Mouse (Mus musculus) stomach, embryonic 16.5 days (tissue): ENCODE data around the gene Fancd2. TPM values are rescaled to one million over a fixed set of nuclear protein-coding genes. Genes with fewer than 3 reads are reported as not detected.

Experiments used
- ATAC-seq: fragments of 200-750 bp; cut with Nextera tagmentation; 2 replicates; pipeline ENCODE4 v1.8.0; 2017; ENCODE audit warnings: moderate number of reproducible peaks, moderate TSS enrichment; ENCODE audit not compliant: insufficient read depth, low FRiP score
- H3K27ac ChIP-seq: fragments of 300-500 bp; sonication (generic); 2 replicates; pipeline ENCODE4 v1.5.1; 2014; ENCODE audit warnings: low read length
- H3K27me3 ChIP-seq: fragments of 300-500 bp; sonication (generic); 2 replicates; pipeline ENCODE4 v1.6.1; 2014; ENCODE audit warnings: low read length, control low read depth, mixed read lengths; ENCODE audit not compliant: control insufficient read depth, insufficient read depth
- H3K36me3 ChIP-seq: fragments of 300-500 bp; sonication (generic); 2 replicates; pipeline ENCODE4 v1.6.1; 2014; ENCODE audit warnings: low read length; ENCODE audit not compliant: control insufficient read depth, insufficient read depth
- H3K4me1 ChIP-seq: fragments of 300-500 bp; sonication (generic); 2 replicates; pipeline ENCODE4 v1.6.1; 2014; ENCODE audit warnings: low read length, control low read depth, mixed read lengths; ENCODE audit not compliant: control insufficient read depth, insufficient read depth
- H3K4me2 ChIP-seq: fragments of 300-500 bp; sonication (generic); 2 replicates; pipeline ENCODE4 v1.6.1; 2014; ENCODE audit warnings: low read depth, low read length, mixed read lengths
- H3K4me3 ChIP-seq: fragments of 300-500 bp; sonication (generic); replicated peaks from 2 replicates; pipeline ENCODE4 v1.5.1; 2014; ENCODE audit warnings: mild to moderate bottlenecking, low read length
- H3K9ac ChIP-seq: fragments of 300-500 bp; sonication (generic); 2 replicates; pipeline ENCODE4 v1.6.1; 2014; ENCODE audit warnings: low read length
- H3K9me3 ChIP-seq: fragments of 300-500 bp; sonication (generic); replicated peaks from 2 replicates; pipeline ENCODE4 v1.6.1; 2016; ENCODE audit warnings: low read length, control low read depth; ENCODE audit not compliant: control insufficient read depth
- WGBS: fragments of 180-500 bp; shearing (Covaris S2); extraction: QIAGEN DNeasy Blood & Tissue Kit; methylation state at CpG from one replicate; pipeline ENCODE4 v1.1.7; 2014; 5-methylcytosine and 5-hydroxymethylcytosine counted together
- polyA plus RNA-seq: library from polyadenylated mRNA; unstranded; fragments of >200 nt; fragmentation: Nextera tagmentation; extraction: Ambion mirVana; gene quantifications from 2 replicates; pipeline ENCODE4 v1.2.1, GENCODE M21; 2015

The Fancd2 gene
- polyA plus RNA-seq, 1 experiment from 2014 or later: 7.8 TPM

DNA sequence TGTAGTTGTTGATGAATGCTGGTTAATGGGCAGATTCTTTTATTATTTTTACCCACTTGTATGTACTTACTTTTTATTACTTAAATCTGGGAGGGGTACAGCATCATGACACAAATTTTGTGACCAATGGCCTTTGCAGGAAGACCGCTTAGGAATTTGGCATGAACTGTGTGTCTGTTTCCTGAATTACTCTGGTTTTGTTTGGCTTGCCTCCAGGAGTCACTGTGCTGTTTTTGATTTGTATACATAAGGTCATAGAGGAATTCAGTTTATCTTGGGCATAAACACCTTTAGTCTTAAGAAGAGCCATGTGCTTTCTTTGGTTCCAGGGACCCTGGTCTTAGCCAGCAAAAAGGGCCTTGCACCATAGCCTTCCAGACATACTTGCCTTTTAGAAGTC is 33.1 kb downstream of the Fancd2 start:
- Histone ChIP-seq H3K27me3 (no peaks in the 10 kb centered on the region), H3K36me3 (no peaks in the 10 kb centered on the region), H3K4me3 (no peak overlapping the region), H3K4me2 (no peak overlapping the region), H3K4me1 (no peaks in the 10 kb centered on the region), H3K27ac (no peak overlapping the region), H3K9ac (no peak overlapping the region), H3K9me3 (no peaks in the 10 kb centered on the region)
- no peak for ATAC-seq
- WGBS: 73% methylated on average over 1 of the region's 1 CpGs

DNA sequence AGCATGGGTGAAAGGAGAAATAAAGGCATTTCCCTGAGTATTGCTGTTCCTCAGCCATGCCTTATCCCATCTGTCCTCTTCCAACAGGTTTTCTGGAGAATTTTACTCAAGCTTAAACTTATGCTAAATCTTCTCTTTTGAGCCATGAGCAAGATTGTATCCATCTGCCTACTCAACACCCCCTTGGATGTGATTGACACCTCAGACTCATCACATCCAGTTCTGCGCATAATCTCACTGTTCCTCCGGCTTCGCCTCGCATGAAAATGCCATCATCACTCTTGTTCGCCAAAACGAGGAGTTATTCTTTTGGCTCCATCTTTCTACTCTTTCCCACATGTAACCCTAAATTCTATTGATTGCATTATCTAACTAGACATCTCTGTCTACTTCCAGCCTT is 44.6 kb downstream of the Fancd2 start:
- Histone ChIP-seq H3K4me3 (no peak overlapping the region), H3K4me1 (no peaks in the 10 kb centered on the region), H3K9ac (no peak overlapping the region), H3K4me2 (no peak overlapping the region), H3K27me3 (no peaks in the 10 kb centered on the region), H3K36me3 (no peaks in the 10 kb centered on the region), H3K27ac (no peak overlapping the region), H3K9me3 (no peaks in the 10 kb centered on the region)
- no peak for ATAC-seq
- WGBS: 94% methylated on average over 6 of the region's 6 CpGs

DNA sequence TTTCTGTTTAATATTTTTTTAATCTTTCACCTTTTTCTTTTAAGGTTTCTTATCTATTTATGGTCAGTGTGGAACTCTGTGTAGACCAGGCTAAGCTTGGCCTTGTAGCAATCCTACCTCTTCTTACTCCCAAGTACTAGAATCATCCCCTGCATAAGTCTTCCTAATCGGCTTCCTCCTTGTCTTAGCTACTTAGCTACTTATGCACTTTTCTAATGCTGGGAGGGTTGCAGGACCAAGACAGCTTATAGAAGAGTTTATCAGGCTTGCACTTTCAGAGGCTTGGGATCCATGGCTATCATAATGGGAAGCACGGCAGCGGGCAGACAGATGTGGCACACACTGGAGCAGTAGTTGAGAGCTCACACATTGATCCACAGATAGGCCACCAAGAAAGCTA is 47.8 kb downstream of the Fancd2 start:
- no peak overlapping the region for H3K4me2 ChIP-seq
- no peaks in the 10 kb centered on the region for H3K4me1 ChIP-seq
- no peak for ATAC-seq
- WGBS: 90% methylated on average over 3 of the region's 3 CpGs
- H3K9ac ChIP-seq: no peak overlapping the region
- no peaks in the 10 kb centered on the region for H3K36me3 ChIP-seq
- no peaks in the 10 kb centered on the region for H3K9me3 ChIP-seq
- no peak overlapping the region for H3K27ac ChIP-seq
- H3K27me3 ChIP-seq: no peaks in the 10 kb centered on the region
- no peak overlapping the region for H3K4me3 ChIP-seq

DNA sequence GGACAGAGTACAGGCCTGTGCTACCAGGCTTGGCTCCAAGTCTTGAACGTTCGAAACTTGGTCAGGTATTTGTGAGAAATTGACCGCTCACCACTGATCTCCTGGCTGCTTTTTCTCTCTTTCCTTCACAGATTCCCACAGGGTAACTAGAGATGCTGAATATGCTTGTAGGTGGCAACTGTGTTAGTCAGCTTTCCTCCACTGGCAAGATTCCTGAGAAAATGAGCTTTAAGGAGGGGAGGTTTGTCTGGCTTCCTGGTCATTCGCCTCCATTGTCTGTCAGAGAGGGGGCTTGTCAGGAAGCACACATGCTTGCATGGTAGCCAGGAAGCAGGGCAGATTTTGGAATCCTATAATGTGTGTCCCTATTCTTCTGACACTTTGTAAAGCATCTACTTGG is 51.5 kb downstream of the Fancd2 start:
- no peaks in the 10 kb centered on the region for H3K4me1 ChIP-seq
- no peak for ATAC-seq
- no peak overlapping the region for H3K4me2 ChIP-seq
- H3K4me3 ChIP-seq: no peak overlapping the region
- H3K36me3 ChIP-seq: no peaks in the 10 kb centered on the region
- no peak overlapping the region for H3K9ac ChIP-seq
- no peak overlapping the region for H3K27ac ChIP-seq
- 93% methylated on average over 4 of the region's 4 CpGs for WGBS
- H3K27me3 ChIP-seq: no peaks in the 10 kb centered on the region
- H3K9me3 ChIP-seq: no peaks in the 10 kb centered on the region

DNA sequence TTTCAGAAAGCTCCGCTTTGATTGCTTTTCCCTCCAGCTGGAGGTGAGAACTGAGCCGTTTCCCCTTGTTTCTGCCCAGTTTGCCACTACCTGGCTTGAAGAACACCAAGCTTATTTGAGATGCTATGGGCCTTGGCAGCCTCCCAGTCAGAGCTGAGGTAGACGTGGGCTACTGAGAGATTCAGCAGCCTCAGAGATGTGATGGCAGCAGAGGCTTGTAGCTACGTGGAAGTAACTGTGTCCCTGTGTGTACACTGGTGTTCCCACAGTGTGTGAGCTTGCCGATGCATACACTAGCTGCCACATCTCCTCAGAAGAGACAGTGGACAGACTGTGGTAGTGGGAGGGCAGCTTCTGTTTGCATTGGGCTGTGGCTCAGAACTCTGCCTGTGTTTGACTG is 53.6 kb downstream of the Fancd2 start:
- ATAC-seq: no peak
- no peak overlapping the region for H3K27ac ChIP-seq
- 89% methylated on average over 5 of the region's 5 CpGs for WGBS

DNA sequence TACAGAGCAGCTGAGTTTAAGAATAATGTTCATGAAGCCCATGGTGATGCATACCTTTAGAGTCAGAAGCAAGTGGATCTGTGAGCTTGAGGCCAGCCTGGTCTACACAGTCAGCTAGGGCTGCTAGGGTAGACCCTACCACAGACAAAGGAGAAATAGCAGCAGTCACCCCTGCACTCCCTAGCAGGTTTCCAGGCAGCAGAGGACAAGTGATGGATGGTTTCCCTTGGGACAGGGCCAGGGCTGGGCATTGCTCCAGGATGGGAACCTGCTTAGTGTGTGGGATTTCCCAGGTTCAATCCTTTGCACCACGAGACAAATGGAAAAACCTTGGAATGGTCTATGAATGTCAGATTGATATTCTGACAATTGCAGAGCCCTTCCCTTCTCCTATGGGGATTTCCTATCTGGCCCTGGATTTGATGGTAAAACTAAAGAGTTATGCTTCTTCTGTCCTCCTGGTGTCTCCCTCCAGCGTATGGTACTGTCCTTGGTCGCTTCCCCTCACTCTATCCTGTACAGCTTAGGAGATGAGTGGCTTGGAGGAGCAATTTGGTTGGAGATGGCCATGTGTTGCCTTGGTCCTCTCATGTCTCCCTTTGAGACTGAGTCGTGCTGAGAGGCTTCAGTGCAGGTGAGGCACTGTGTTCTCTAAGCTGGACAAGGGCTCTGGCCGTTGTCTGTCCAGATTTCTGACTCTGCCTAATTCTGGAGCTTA is 55.1 kb downstream of the Fancd2 start:
- ATAC-seq: peak; percentile 78; the same call in 1 of the 2 replicates
- H3K27ac ChIP-seq: peak overlapping the region; percentile 36; the same call in 1 of the 2 replicates

More for the DNA sequence above, 53.6 kb downstream of the Fancd2 start:
- Histone ChIP-seq H3K27me3 (no peaks in the 10 kb centered on the region), H3K4me2 (no peak overlapping the region), H3K4me3 (no peak overlapping the region), H3K9ac (no peak overlapping the region), H3K36me3 (no peaks in the 10 kb centered on the region), H3K4me1 (no peaks in the 10 kb centered on the region), H3K9me3 (no peaks in the 10 kb centered on the region)

DNA sequence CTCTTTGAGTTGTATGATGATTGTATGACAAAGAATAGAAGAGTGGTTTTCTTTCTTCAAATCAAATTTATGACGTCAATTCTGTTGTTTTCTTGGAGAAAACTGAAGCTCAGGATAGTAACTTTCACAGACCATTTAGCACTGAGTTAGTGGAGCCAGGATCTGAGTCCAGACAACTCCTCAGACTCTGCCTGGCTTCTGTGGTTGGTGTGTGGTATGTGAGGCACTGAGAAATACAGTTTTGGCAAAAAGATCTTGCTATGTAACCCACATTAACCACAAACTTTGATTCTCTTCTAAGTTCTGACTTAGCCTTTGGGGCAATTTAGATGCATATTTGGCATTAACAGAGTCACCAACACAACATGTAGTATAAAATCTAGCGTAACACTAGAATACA is 61.2 kb downstream of the Fancd2 start:
- H3K4me3 ChIP-seq: no peak overlapping the region
- WGBS: 87% methylated on average over 2 of the region's 2 CpGs
- no peaks in the 10 kb centered on the region for H3K36me3 ChIP-seq
- H3K9ac ChIP-seq: no peak overlapping the region
- ATAC-seq: no peak
- no peaks in the 10 kb centered on the region for H3K27me3 ChIP-seq
- no peak overlapping the region for H3K4me2 ChIP-seq
- H3K9me3 ChIP-seq: no peaks in the 10 kb centered on the region
- H3K4me1 ChIP-seq: no peaks in the 10 kb centered on the region
- H3K27ac ChIP-seq: no peak overlapping the region

More for the DNA sequence above, 55.1 kb downstream of the Fancd2 start:
- Histone ChIP-seq H3K4me2 (no peak overlapping the region), H3K4me1 (no peaks in the 10 kb centered on the region), H3K27me3 (no peaks in the 10 kb centered on the region), H3K36me3 (no peaks in the 10 kb centered on the region), H3K9me3 (no peaks in the 10 kb centered on the region), H3K4me3 (no peak overlapping the region), H3K9ac (no peak overlapping the region)
- WGBS: 57% methylated on average over 5 of the region's 5 CpGs

DNA sequence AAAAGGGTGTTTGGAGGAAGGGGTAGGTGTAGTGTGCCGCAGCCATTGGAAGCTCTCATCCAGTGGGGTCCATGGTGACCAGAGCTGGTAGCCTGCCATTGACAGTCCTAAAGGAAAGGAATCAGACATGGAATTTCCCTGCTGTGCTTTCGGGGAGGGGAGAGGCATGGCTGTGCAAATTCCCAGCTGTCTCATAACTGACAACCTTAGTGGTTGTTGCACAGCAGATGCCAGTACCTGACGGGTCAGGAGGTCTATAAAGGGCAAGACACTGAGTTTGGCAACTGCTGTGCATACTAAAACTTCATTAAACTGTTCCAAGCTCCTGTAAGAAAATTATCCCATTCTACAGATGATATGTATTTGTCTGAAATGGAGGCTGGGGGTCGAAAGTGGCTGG is 66.5 kb downstream of the Fancd2 start:
- H3K4me1 ChIP-seq: no peaks in the 10 kb centered on the region
- no peak overlapping the region for H3K4me2 ChIP-seq
- no peak for ATAC-seq
- WGBS: 83% methylated on average over 4 of the region's 4 CpGs
- no peaks in the 10 kb centered on the region for H3K36me3 ChIP-seq
- H3K4me3 ChIP-seq: no peak overlapping the region
- H3K9ac ChIP-seq: no peak overlapping the region
- H3K27ac ChIP-seq: no peak overlapping the region
- H3K9me3 ChIP-seq: no peaks in the 10 kb centered on the region
- no peaks in the 10 kb centered on the region for H3K27me3 ChIP-seq

DNA sequence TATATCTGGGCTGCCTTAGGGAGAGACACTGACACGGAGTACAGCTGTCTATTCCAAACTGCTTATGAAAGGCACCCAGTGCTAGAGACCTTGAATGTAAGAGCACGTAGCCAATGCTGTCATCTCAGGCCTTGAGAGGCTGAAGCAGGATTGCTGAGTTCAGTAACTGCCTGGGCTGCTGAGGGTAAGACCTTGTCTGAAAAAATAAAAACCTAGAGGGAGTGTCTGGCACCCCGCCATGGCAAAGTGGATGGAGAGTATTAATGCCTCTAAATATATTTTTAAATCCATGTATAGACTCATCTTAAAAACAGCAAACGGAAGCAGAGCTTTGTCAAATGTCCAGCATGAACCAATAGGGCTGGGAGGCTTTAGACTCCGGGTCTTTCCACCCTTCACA is 68.4 kb downstream of the Fancd2 start:
- no peaks in the 10 kb centered on the region for H3K4me1 ChIP-seq
- no peaks in the 10 kb centered on the region for H3K9me3 ChIP-seq
- 0 out of 2 replicates have a peak overlapping the region, but pooled peaks have one; percentile 52 for H3K9ac ChIP-seq
- 56% methylated on average over 5 of the region's 5 CpGs for WGBS
- no peak overlapping the region for H3K27ac ChIP-seq
- no peak overlapping the region for H3K4me2 ChIP-seq
- no peaks in the 10 kb centered on the region for H3K27me3 ChIP-seq
- no peak for ATAC-seq
- H3K4me3 ChIP-seq: no peak overlapping the region
- H3K36me3 ChIP-seq: no peaks in the 10 kb centered on the region
